ENCODE assay signal across 8 mouse cellular contexts in the genomic region with DNA sequence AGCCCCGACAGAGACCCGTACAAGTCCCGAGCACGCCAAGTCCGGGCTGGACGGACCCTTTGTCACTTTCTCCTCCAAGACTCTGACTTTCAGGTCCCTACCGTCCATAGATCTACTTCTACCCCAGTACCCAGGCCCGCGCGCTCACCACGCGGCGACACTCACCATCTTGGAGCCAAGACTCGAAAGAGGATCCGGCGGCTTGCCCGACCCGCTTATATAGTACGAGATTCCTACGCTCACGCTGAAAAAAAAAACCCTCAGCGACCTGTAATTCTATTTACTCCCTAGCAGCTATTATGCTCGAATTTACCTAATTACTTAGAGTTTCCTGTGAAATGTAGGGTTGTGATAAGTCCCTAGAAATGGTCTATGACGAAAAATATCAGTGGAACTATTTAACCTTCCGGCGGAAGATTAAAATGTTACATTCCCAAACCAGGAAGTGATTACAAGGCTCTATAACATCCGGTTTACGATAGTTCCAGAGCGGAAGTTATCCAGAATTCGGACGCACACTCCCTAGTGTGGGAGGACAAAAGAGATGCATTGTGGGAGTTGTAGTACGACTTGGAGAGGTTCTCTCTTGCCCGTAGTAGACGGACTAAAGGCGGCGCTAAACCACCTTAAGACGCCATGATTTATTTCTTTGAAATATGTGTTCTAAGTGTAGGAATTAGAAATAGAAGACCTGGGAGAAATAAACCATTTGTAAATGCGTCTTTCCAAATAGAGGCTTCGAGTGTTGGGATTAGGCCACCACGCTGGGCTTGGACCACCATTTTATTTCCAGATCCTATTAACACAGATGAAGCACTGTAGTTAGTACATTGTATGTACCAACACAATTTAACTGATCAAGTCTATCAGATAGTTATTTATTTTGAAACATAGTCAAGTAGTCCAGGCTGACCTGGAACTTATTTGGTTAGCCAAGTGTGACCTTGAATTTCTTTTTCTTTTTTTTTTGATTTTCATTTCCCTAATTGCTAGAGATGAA. TPM values are rescaled to one million over a fixed set of nuclear protein-coding genes. Genes with fewer than 3 reads are reported as not detected.
DNase-seq lines count a peak whose midpoint lies in the region; ATAC-seq and TF ChIP-seq lines count a peak whose summit lies in the region.

Gene Rps26 (minus strand): TSS at position 437 of the 1,000 bp plus-strand sequence.

- peak; percentile 95 for ATAC-seq in forebrain, embryonic 11.5 days (replicated peaks; ENCODE audit: low FRiP score)
- peak; percentile 94 for ATAC-seq in heart, embryonic 16.5 days (replicated peaks; ENCODE audit: extremely low read depth, insufficient read depth, low FRiP score)
- ATAC-seq in liver, embryonic 15.5 days (ENCODE audit: insufficient read depth), result peak; percentile 92
- peak; percentile 97 for ATAC-seq in neural tube, embryonic 12.5 days (ENCODE audit: low FRiP score, low read depth)

- TF ChIP-seq EP300 in CH12.LX (IDR thresholded peaks at IDR 0.05; ENCODE audit: low read length), result 0 out of 2 replicates have a peak, but pooled peaks have one; percentile 37

- H3K9ac ChIP-seq in CH12.LX (ENCODE audit: insufficient read depth, low read depth), result peak within 1 kb of the TSS; percentile 88
- peak within 1 kb of the TSS; percentile 97 for H3K9ac ChIP-seq in forebrain, embryonic 11.5 days (ENCODE audit: low read length)
- H3K9ac ChIP-seq in heart, embryonic 16.5 days (ENCODE audit: low read length), result peak within 1 kb of the TSS; percentile 93
- peak within 1 kb of the TSS; percentile 80 for H3K9ac ChIP-seq in liver, embryonic 15.5 days
- peak within 1 kb of the TSS; percentile 88 for H3K9ac ChIP-seq in neural tube, embryonic 12.5 days

- in situ Hi-C loops in CH12.LX (cut with MboI; ENCODE audit: low pct_ligation_motif_present, low pct_unique_long_range_greater_than_20kb, low sequenced_read_pairs), result loop anchor here (5.0 kb wide), 1 partner anchor 46 kb away; the partner anchor contains the start of gene Suox

- H3K27ac ChIP-seq in CH12.LX (ENCODE audit: insufficient read depth, low read depth), result peak within 1 kb of the TSS; percentile 32; the same call in 1 of the 2 replicates
- peak within 1 kb of the TSS; percentile 39 for H3K27ac ChIP-seq in forebrain, embryonic 11.5 days (ENCODE audit: low read depth, low read length)
- H3K27ac ChIP-seq in heart, embryonic 16.5 days (ENCODE audit: low read length), result peak within 1 kb of the TSS; percentile 76
- peak within 1 kb of the TSS; percentile 77 for H3K27ac ChIP-seq in liver, embryonic 15.5 days (replicated peaks)
- H3K27ac ChIP-seq in neural tube, embryonic 12.5 days, result no peak within 1 kb of the TSS

- peak within 1 kb of the TSS; percentile 92 to 100 (median 94) for H3K4me3 ChIP-seq in CH12.LX (replicated peaks in 1 of 3; ENCODE audit: low read depth in 2 of 3, low read length in 2 of 3, poor library complexity in 1 of 3)
- peak within 1 kb of the TSS; percentile 68 for H3K4me3 ChIP-seq in forebrain, embryonic 11.5 days (ENCODE audit: low read depth, low read length)
- H3K4me3 ChIP-seq in heart, embryonic 16.5 days (ENCODE audit: low read length), result peak within 1 kb of the TSS; percentile 91
- peak within 1 kb of the TSS; percentile 80 for H3K4me3 ChIP-seq in liver, embryonic 15.5 days (replicated peaks)
- peak within 1 kb of the TSS; percentile 82 for H3K4me3 ChIP-seq in neural tube, embryonic 12.5 days

- no peaks in the 10 kb centered on the region for H3K9me3 ChIP-seq in CH12.LX (replicated peaks; ENCODE audit: low read length)
- H3K9me3 ChIP-seq in forebrain, embryonic 11.5 days (ENCODE audit: control insufficient read depth, low read length), result no peaks in the 10 kb centered on the region
- no peaks in the 10 kb centered on the region for H3K9me3 ChIP-seq in heart, embryonic 16.5 days (replicated peaks; ENCODE audit: control insufficient read depth, low read length)
- no peaks in the 10 kb centered on the region for H3K9me3 ChIP-seq in liver, embryonic 15.5 days (replicated peaks)
- H3K9me3 ChIP-seq in neural tube, embryonic 12.5 days, result no peaks in the 10 kb centered on the region

- peak; percentile 99 for DNase-seq in CH12.LX (ENCODE audit: extremely low read depth)
- peak; percentile 97 for DNase-seq in c-Kit-positive CD71-positive TER-119-negative erythroid progenitor cells, embryonic 14.5 days (ENCODE audit: low read depth)
- peak; percentile 88 for DNase-seq in forebrain, embryonic 11.5 days (ENCODE audit: low spot score)
- peak; percentile 88 to 97 for DNase-seq in kidney, postnatal 36 days
- DNase-seq in telencephalon, adult 2 months (ENCODE audit: low read depth, low spot score), result peak; percentile 100

- under 1% methylated on average over 40 of the region's 40 CpGs for WGBS in forebrain, embryonic 11.5 days
- WGBS in heart, embryonic 16.5 days, result under 1% methylated on average over 40 of the region's 40 CpGs
- 1% methylated on average over 40 of the region's 40 CpGs for WGBS in liver, embryonic 15.5 days (ENCODE audit: insufficient replicate concordance)
- WGBS in neural tube, embryonic 12.5 days, result under 1% methylated on average over 40 of the region's 40 CpGs

- H3K4me2 ChIP-seq in CH12.LX (ENCODE audit: insufficient read depth, low read depth, poor library complexity, severe bottlenecking), result peak within 1 kb of the TSS; percentile 91
- H3K4me2 ChIP-seq in forebrain, embryonic 11.5 days (ENCODE audit: low read depth, low read length, severe bottlenecking), result peak within 1 kb of the TSS; percentile 88
- H3K4me2 ChIP-seq in heart, embryonic 16.5 days (ENCODE audit: low read depth, low read length), result peak within 1 kb of the TSS; percentile 93
- H3K4me2 ChIP-seq in liver, embryonic 15.5 days, result peak within 1 kb of the TSS; percentile 84
- H3K4me2 ChIP-seq in neural tube, embryonic 12.5 days (replicated peaks), result peak within 1 kb of the TSS; percentile 80

- dilution Hi-C loops in CH12.LX (cut with MboI; ENCODE audit: extremely low pct_ligation_motif_present, extremely low pct_unique_long_range_greater_than_20kb, low sequenced_read_pairs), result no loop called here

- peak in 1 of 2 experiments; percentile 77; a peak in 2 of 4 replicates for TF ChIP-seq CTCF in CH12.LX (conservative IDR thresholded peaks at IDR 0.05 in 1 of 2, IDR thresholded peaks at IDR 0.05 in 1 of 2; ENCODE audit: low read depth in 2 of 2, low read length in 2 of 2)

- H3K27me3 ChIP-seq in CH12.LX (replicated peaks), result no peaks in the 10 kb centered on the region
- H3K27me3 ChIP-seq in forebrain, embryonic 11.5 days (ENCODE audit: control insufficient read depth, insufficient read depth, low read length), result no peaks in the 10 kb centered on the region
- no peaks in the 10 kb centered on the region for H3K27me3 ChIP-seq in heart, embryonic 16.5 days (ENCODE audit: control insufficient read depth, insufficient read depth, low read length)
- H3K27me3 ChIP-seq in liver, embryonic 15.5 days, result no peaks in the 10 kb centered on the region
- H3K27me3 ChIP-seq in neural tube, embryonic 12.5 days (replicated peaks), result no peaks in the 10 kb centered on the region

- peaks cover 24% of the 10 kb centered on the region for H3K79me2 ChIP-seq in CH12.LX (replicated peaks; ENCODE audit: control insufficient read depth, extremely low read depth, insufficient read depth, poor library complexity, severe bottlenecking)

- H3K4me1 ChIP-seq in CH12.LX (ENCODE audit: control insufficient read depth in 1 of 2, insufficient read depth in 2 of 2), result peaks cover 7 to 13% of the 10 kb centered on the region in 2 experiments
- peaks cover 3% of the 10 kb centered on the region; the same call in 1 of the 2 replicates for H3K4me1 ChIP-seq in forebrain, embryonic 11.5 days (replicated peaks; ENCODE audit: control insufficient read depth, insufficient read depth, low read length)
- H3K4me1 ChIP-seq in heart, embryonic 16.5 days (ENCODE audit: control insufficient read depth, insufficient read depth, low read length), result peaks cover 8% of the 10 kb centered on the region
- H3K4me1 ChIP-seq in liver, embryonic 15.5 days (replicated peaks), result peaks cover 62% of the 10 kb centered on the region
- H3K4me1 ChIP-seq in neural tube, embryonic 12.5 days, result peaks cover 9% of the 10 kb centered on the region

- peak; percentile 70 for TF ChIP-seq RAD21 in CH12.LX (IDR thresholded peaks at IDR 0.05; ENCODE audit: low read depth, low read length)

- peaks cover 28 to 31% of the 10 kb centered on the region in 2 experiments for H3K36me3 ChIP-seq in CH12.LX (replicated peaks in 1 of 2; ENCODE audit: control insufficient read depth in 1 of 2, insufficient read depth in 1 of 2, low read length in 1 of 2)
- peaks cover 17% of the 10 kb centered on the region for H3K36me3 ChIP-seq in forebrain, embryonic 11.5 days (ENCODE audit: control insufficient read depth, insufficient read depth, low read length)
- H3K36me3 ChIP-seq in heart, embryonic 16.5 days (ENCODE audit: control insufficient read depth, insufficient read depth), result peaks cover 20% of the 10 kb centered on the region
- peaks cover 39% of the 10 kb centered on the region for H3K36me3 ChIP-seq in liver, embryonic 15.5 days (replicated peaks)
- H3K36me3 ChIP-seq in neural tube, embryonic 12.5 days, result peaks cover 26% of the 10 kb centered on the region

- TF ChIP-seq POLR2A in CH12.LX (IDR thresholded peaks at IDR 0.05; ENCODE audit: low read depth, low read length), result peak; percentile 99

TF ChIP-seq in CH12.LX, 34 proteins besides CTCF, POLR2A, EP300 and RAD21 (continues in another document):
- TF ChIP-seq ETS1 (conservative IDR thresholded peaks at IDR 0.05; ENCODE audit: low read depth, low read length) (peak; percentile 40; the same call in 1 of the 2 replicates), MEF2A (IDR thresholded peaks at IDR 0.05; ENCODE audit: borderline replicate concordance, low read depth, low read length) (no peak), MAFK (IDR thresholded peaks at IDR 0.05; ENCODE audit: insufficient replicate concordance, low read length) (no peak), HCFC1 (IDR thresholded peaks at IDR 0.05; ENCODE audit: low read depth, low read length) (peak; percentile 97), ZC3H11A (IDR thresholded peaks at IDR 0.05; ENCODE audit: low read depth, low read length) (no peak), POLR2AphosphoS2 (IDR thresholded peaks at IDR 0.05; ENCODE audit: low read depth, low read length) (peak; percentile 91), JUN (IDR thresholded peaks at IDR 0.05; ENCODE audit: insufficient read depth, low read depth, low read length) (peak; percentile 6; the same call in 1 of the 2 replicates), NELFE (IDR thresholded peaks at IDR 0.05; ENCODE audit: low read depth, low read length) (peak; percentile 99), MXI1 (IDR thresholded peaks at IDR 0.05; ENCODE audit: low read depth, low read length) (peak; percentile 73)

RNA-seq across cellular contexts. Expression of gene Rps26, which starts in this region (rescaled TPM):
- total RNA-seq in CH12.LX (2012; rRNA removed), result 2,580 and 2,987 TPM in 2 replicates
- total RNA-seq in CH12.LX (2014; rRNA removed), result 1,667 and 1,906 TPM in 2 replicates
- 2,220 and 2,250 TPM in 2 replicates for polyA plus RNA-seq in CH12.LX (2012; ENCODE audit: insufficient read length, low read depth)
- 576 and 629 TPM in 2 replicates for polyA plus RNA-seq in forebrain, embryonic 11.5 days (2014; fragmentation: Nextera tagmentation; extraction: Ambion mirVana)
- polyA plus RNA-seq in heart, embryonic 16.5 days (2015; fragmentation: Nextera tagmentation; extraction: Ambion mirVana), result 316 and 332 TPM in 2 replicates
- 296 and 352 TPM in 2 replicates for polyA plus RNA-seq in liver, embryonic 15.5 days (2015; fragmentation: Nextera tagmentation; extraction: Ambion mirVana)
- 471 and 498 TPM in 2 replicates for polyA plus RNA-seq in neural tube, embryonic 12.5 days (2016; fragmentation: Nextera tagmentation; extraction: Ambion mirVana)
